Mouse (Mus musculus) liver, postnatal 0 days (tissue): ENCODE results near the gene AC129217.1. TPM values are rescaled to one million over a fixed set of nuclear protein-coding genes. Genes with fewer than 3 reads are reported as not detected.

Experiments
- ATAC-seq: fragments of 200-750 bp; cut with Nextera tagmentation; 2 replicates; pipeline ENCODE4 v1.8.0; 2017; ENCODE audit warnings: mild to moderate bottlenecking, moderate library complexity
- DNase-seq: peaks from one replicate; pipeline ENCODE4 v3.0.0-alpha.2; 2016
- H3K27ac ChIP-seq: fragments of 300-500 bp; sonication (generic); 2 replicates; pipeline ENCODE4 v1.5.1; 2014; ENCODE audit warnings: antibody characterized with exemption, moderate library complexity, mild to moderate bottlenecking, low read depth
- H3K27me3 ChIP-seq: fragments of 300-500 bp; sonication (generic); 2 replicates; pipeline ENCODE4 v1.6.1; 2014; ENCODE audit warnings: low read length, control low read depth, mixed read lengths; ENCODE audit not compliant: insufficient read depth
- H3K36me3 ChIP-seq: fragments of 300-500 bp; sonication (generic); replicated peaks from 2 replicates; pipeline ENCODE4 v1.6.1; 2014; ENCODE audit warnings: mild to moderate bottlenecking, control low read depth, low read length, moderate library complexity, mixed read lengths; ENCODE audit not compliant: insufficient read depth
- H3K4me1 ChIP-seq: fragments of 300-500 bp; sonication (generic); 2 replicates; pipeline ENCODE4 v1.6.1; 2014; ENCODE audit warnings: antibody characterized with exemption, mild to moderate bottlenecking, control low read depth; ENCODE audit not compliant: insufficient read depth
- H3K4me2 ChIP-seq: fragments of 300-500 bp; sonication (generic); 2 replicates; pipeline ENCODE4 v1.6.1; 2014; ENCODE audit warnings: low read depth, mild to moderate bottlenecking, low read length, moderate library complexity, mixed read lengths
- H3K4me3 ChIP-seq: fragments of 300-500 bp; sonication (generic); 2 replicates; pipeline ENCODE4 v1.5.1; 2014; ENCODE audit warnings: low read depth, low read length
- H3K9ac ChIP-seq: fragments of 300-500 bp; sonication (generic); replicated peaks from 2 replicates; pipeline ENCODE4 v1.6.1; 2014; ENCODE audit warnings: mild to moderate bottlenecking, moderate library complexity
- H3K9me3 ChIP-seq: fragments of 300-500 bp; sonication (generic); 2 replicates; pipeline ENCODE4 v1.6.1; 2016; ENCODE audit warnings: mild to moderate bottlenecking, control low read depth, low read length, mixed read lengths
- CTCF ChIP-seq: sonication (generic); IDR thresholded peaks from 2 replicates; pipeline ENCODE4 v1.5.1; 2016; ENCODE audit warnings: antibody characterized with exemption, low read depth
- EP300 ChIP-seq: IDR thresholded peaks from 2 replicates; pipeline ENCODE4 v1.6.1; 2016; ENCODE audit warnings: antibody characterized with exemption, low read depth, mild to moderate bottlenecking
- WGBS: fragments of 180-500 bp; shearing (Covaris S2); extraction: QIAGEN DNeasy Blood & Tissue Kit; methylation state at CpG from one replicate; pipeline ENCODE4 v1.1.7; 2014; ENCODE audit not compliant: insufficient replicate concordance; 5-methylcytosine and 5-hydroxymethylcytosine counted together
- polyA plus RNA-seq: library from polyadenylated mRNA; unstranded; fragments of >200 nt; fragmentation: Nextera tagmentation; extraction: Ambion mirVana; gene quantifications from 2 replicates; pipeline ENCODE4 v1.2.1, GENCODE M21; 2015

Gene AC129217.1
- polyA plus RNA-seq, 1 experiment from 2014 or later, result not detected

DNA sequence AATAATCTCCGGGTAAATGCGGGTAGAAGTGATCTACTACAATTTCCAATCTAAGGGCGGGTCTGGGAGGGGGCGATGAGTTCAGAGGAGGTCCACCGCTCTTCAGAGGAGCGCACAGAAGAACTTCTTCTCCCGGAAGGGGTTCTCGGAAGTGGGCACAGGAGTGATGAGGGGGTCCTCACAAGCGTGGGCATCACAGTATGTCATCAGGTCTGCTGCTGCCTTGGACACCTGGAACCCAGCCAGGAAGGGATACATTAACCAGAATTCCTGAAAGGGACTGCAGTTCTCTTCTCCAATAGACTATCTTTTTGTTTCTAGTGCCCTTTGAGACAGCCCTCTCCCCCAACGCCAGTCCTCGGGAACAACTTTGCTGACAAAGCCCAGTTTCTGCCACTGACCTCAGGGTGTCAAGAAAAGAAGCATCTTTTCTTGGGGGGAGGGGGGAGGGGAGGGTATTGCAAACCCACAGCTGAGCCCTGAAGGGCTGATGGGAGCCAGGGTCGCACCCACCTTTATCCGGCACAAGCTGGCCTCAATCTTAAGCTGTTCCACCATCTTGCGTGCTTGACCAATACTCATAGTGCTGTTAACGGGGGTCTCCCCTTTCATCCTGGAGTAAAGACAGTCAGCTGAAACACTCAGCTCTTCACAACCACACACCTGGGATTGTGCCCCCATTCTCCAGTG lies 8.6 kb downstream of the AC129217.1 start:
- Histone ChIP-seq H3K9me3 (no peaks in the 10 kb centered on the region), H3K4me3 (peak overlapping the region; percentile 63), H3K4me2 (peak overlapping the region; percentile 97), H3K27ac (peak overlapping the region; percentile 91), H3K4me1 (peaks cover 32% of the 10 kb centered on the region), H3K36me3 (peaks cover 24% of the 10 kb centered on the region), H3K27me3 (no peaks in the 10 kb centered on the region), H3K9ac (peak overlapping the region; percentile 77)
- ATAC-seq (peak; percentile 9; the same call in 1 of the 2 replicates), DNase-seq (peak; percentile 55)
- TF ChIP-seq EP300 (no peak), CTCF (no peak)
- 25% methylated on average over 15 of the region's 15 CpGs for WGBS

- peak within 1 kb of the TSS; percentile 77 for H3K9ac ChIP-seq
- WGBS, result 78% methylated on average over 11 of the region's 11 CpGs
These were observed 9.7 kb downstream of the AC129217.1 start, which contains the start of gene Gng3 for GRCm38 (mm10) chr19:8839103-8839907. Gng3 (minus strand) TSS chr19:8839194.

GRCm38 (mm10) chr19:8839908-8840791 lies 10.6 kb downstream of the AC129217.1 start:
- TF ChIP-seq EP300 (no peak), CTCF (0 out of 2 replicates have a peak, but pooled peaks have one; percentile 3)
- peak; percentile 85 for DNase-seq
- Histone ChIP-seq H3K4me1 (peaks cover 32% of the 10 kb centered on the region), H3K4me2 (peak overlapping the region; percentile 93), H3K27ac (peak overlapping the region; percentile 71), H3K27me3 (no peaks in the 10 kb centered on the region), H3K36me3 (peaks cover 7% of the 10 kb centered on the region; the same call in 1 of the 2 replicates), H3K9ac (peak overlapping the region; percentile 82), H3K4me3 (peak overlapping the region; percentile 69), H3K9me3 (no peaks in the 10 kb centered on the region)
- WGBS, result 27% methylated on average over 29 of the region's 29 CpGs
- ATAC-seq, result peak; percentile 68

More at GRCm38 (mm10) chr19:8839103-8839907, 9.7 kb downstream of the AC129217.1 start, which contains the start of gene Gng3:
- Histone ChIP-seq H3K27ac (peak within 1 kb of the TSS; percentile 91), H3K4me2 (peak within 1 kb of the TSS; percentile 97), H3K4me3 (peak within 1 kb of the TSS; percentile 63), H3K9me3 (no peaks in the 10 kb centered on the region), H3K36me3 (peaks cover 14% of the 10 kb centered on the region), H3K27me3 (no peaks in the 10 kb centered on the region), H3K4me1 (peaks cover 32% of the 10 kb centered on the region)
- TF ChIP-seq EP300 (no peak), CTCF (no peak)
- DNase-seq (no peak), ATAC-seq (no peak)

DNA sequence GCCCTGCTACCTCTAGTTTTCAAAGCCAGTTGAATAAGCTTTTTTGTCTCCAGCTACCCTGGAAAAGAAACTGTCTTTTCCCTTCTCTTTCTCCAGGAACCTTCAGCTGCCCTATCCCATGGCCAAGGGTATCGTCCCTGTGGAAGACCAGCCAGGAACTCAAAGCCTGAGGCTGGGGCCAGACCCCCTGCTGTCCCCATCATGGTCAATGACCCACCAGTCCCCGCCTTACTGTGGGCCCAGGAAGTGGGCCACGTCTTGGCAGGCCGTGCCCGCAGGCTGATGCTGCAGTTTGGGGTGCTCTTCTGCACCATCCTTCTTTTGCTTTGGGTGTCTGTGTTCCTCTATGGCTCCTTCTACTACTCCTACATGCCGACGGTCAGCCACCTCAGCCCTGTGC lies 11.4 kb downstream of the AC129217.1 start:
- ATAC-seq, result no peak
- 83% methylated on average over 7 of the region's 7 CpGs for WGBS
- H3K4me3 ChIP-seq, result peak overlapping the region; percentile 69

DNA sequence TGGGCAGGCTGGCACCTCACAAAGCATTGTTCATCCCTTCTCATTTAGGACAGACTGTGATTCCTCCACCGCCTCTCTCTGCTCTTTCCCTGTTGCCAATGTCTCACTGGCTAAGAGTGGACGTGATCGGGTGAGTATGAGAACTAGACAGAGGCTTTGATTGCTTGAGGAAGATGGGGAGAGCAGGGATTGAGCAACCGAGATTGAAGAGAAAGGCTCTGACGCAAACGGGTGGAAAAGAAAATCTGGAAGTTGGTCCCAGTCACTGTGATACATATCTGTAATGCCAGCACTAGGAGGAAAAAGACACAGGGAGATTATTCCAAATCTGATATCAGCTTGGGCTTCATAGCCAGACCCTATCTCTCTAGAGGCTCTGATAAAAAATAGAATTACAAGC lies 13.4 kb downstream of the AC129217.1 start:
- TF ChIP-seq CTCF, result no peak
- Histone ChIP-seq H3K27ac (no peak overlapping the region), H3K9me3 (no peaks in the 10 kb centered on the region), H3K4me2 (no peak overlapping the region), H3K4me3 (no peak overlapping the region), H3K9ac (no peak overlapping the region), H3K36me3 (peaks cover 24% of the 10 kb centered on the region), H3K4me1 (peaks cover 28% of the 10 kb centered on the region), H3K27me3 (no peaks in the 10 kb centered on the region)
- ATAC-seq (no peak), DNase-seq (no peak)
- 74% methylated on average over 6 of the region's 6 CpGs for WGBS

More for the DNA sequence above, 11.4 kb downstream of the AC129217.1 start:
- Histone ChIP-seq H3K4me2 (peak overlapping the region; percentile 93), H3K27ac (peak overlapping the region; percentile 71; the same call in 1 of the 2 replicates), H3K9ac (peak overlapping the region; percentile 82), H3K9me3 (no peaks in the 10 kb centered on the region), H3K36me3 (peaks cover 5% of the 10 kb centered on the region), H3K27me3 (no peaks in the 10 kb centered on the region), H3K4me1 (peaks cover 32% of the 10 kb centered on the region)
- no peak for DNase-seq
- no peak for TF ChIP-seq CTCF
- no peak for TF ChIP-seq EP300
